Mouse (Mus musculus): ENCODE measurements at regions not wholly inside any gene's neighbourhood (a gene's known extent, or its start where the extent isn't known, plus 50 kb on each side); places are given as distances from the start of the nearest gene placed in this dataset.
A peak's percentile ranks its signal among the peaks of the same experiment; 100 is the strongest.

GRCm38 (mm10) chr4:54646033-54646432, 298.8 kb upstream of the Zfp462 start:
- peaks cover 4% of the 10 kb centered on the region; the same call in 1 of the 2 replicates for H3K4me1 ChIP-seq
- no peak overlapping the region for H3K4me3 ChIP-seq
- DNase-seq (ENCODE audit: low spot score) = no peak
- no peaks in the 10 kb centered on the region for H3K9me3 ChIP-seq
- 89% methylated on average over 11 of the region's 11 CpGs for WGBS
- H3K27ac ChIP-seq = no peak overlapping the region
- no peaks in the 10 kb centered on the region for H3K27me3 ChIP-seq (ENCODE audit: insufficient read depth, poor library complexity, severe bottlenecking)
- H3K36me3 ChIP-seq = no peaks in the 10 kb centered on the region

GRCm38 (mm10) chr4:54646459-54646858, 298.4 kb upstream of the Zfp462 start:
- no peak overlapping the region; the same call in 1 of the 2 replicates for H3K27ac ChIP-seq
- DNase-seq (ENCODE audit: low spot score) = no peak
- H3K36me3 ChIP-seq = no peaks in the 10 kb centered on the region
- no peaks in the 10 kb centered on the region for H3K27me3 ChIP-seq (ENCODE audit: insufficient read depth, poor library complexity, severe bottlenecking)
- H3K4me3 ChIP-seq = no peak overlapping the region
- no peaks in the 10 kb centered on the region for H3K9me3 ChIP-seq
- 48% methylated on average over 8 of the region's 8 CpGs for WGBS
- peaks cover 5% of the 10 kb centered on the region; the same call in 1 of the 2 replicates for H3K4me1 ChIP-seq

- H3K27me3 ChIP-seq (ENCODE audit: insufficient read depth, poor library complexity, severe bottlenecking) = no peaks in the 10 kb centered on the region
- 67% methylated on average over 4 of the region's 4 CpGs for WGBS
Observed at GRCm38 (mm10) chr4:54648254-54648653, 296.6 kb upstream of the Zfp462 start.

GRCm38 (mm10) chr4:54651646-54652110, 293.2 kb upstream of the Zfp462 start:
- Histone ChIP-seq H3K27me3 (ENCODE audit: insufficient read depth, poor library complexity, severe bottlenecking) (no peaks in the 10 kb centered on the region), H3K27ac (peak overlapping the region; percentile 25; the same call in 1 of the 2 replicates), H3K36me3 (no peaks in the 10 kb centered on the region), H3K9me3 (no peaks in the 10 kb centered on the region), H3K4me3 (no peak overlapping the region), H3K4me1 (peaks cover 15% of the 10 kb centered on the region)
- no peak for DNase-seq (ENCODE audit: low spot score)

More at GRCm38 (mm10) chr4:54648254-54648653, 296.6 kb upstream of the Zfp462 start:
- Histone ChIP-seq H3K4me1 (peaks cover 16% of the 10 kb centered on the region), H3K27ac (no peak overlapping the region), H3K9me3 (no peaks in the 10 kb centered on the region), H3K4me3 (no peak overlapping the region), H3K36me3 (no peaks in the 10 kb centered on the region)
- DNase-seq (ENCODE audit: low spot score) = no peak

GRCm38 (mm10) chr4:54652111-54653021, 292.5 kb upstream of the Zfp462 start:
- Histone ChIP-seq H3K4me3 (no peak overlapping the region), H3K4me1 (peaks cover 11% of the 10 kb centered on the region), H3K27ac (peak overlapping the region; percentile 25; the same call in 1 of the 2 replicates), H3K36me3 (no peaks in the 10 kb centered on the region), H3K27me3 (ENCODE audit: insufficient read depth, poor library complexity, severe bottlenecking) (no peaks in the 10 kb centered on the region), H3K9me3 (no peaks in the 10 kb centered on the region)
- DNase-seq (ENCODE audit: low spot score) = no peak
- 66% methylated on average over 11 of the region's 11 CpGs for WGBS

GRCm38 (mm10) chr4:54653097-54653776, 291.6 kb upstream of the Zfp462 start:
- Histone ChIP-seq H3K4me3 (no peak overlapping the region), H3K9me3 (no peaks in the 10 kb centered on the region), H3K4me1 (peaks cover 11% of the 10 kb centered on the region), H3K36me3 (no peaks in the 10 kb centered on the region), H3K27ac (no peak overlapping the region), H3K27me3 (ENCODE audit: insufficient read depth, poor library complexity, severe bottlenecking) (no peaks in the 10 kb centered on the region)
- DNase-seq (ENCODE audit: low spot score) = no peak
- WGBS = 79% methylated on average over 10 of the region's 10 CpGs

Measured in heart, embryonic 10.5 days (tissue).